Mouse (Mus musculus) E14TG2a.4 (cell line): ENCODE measurements around the gene Tmem119.

Experiments
- H3K27me3 ChIP-seq: 2 replicates; pipeline ENCODE4 v1.6.1; 2014; ENCODE audit warnings: low read length, control low read depth; ENCODE audit not compliant: insufficient read depth
- H3K36me3 ChIP-seq: 2 replicates; pipeline ENCODE4 v1.6.1; 2014; ENCODE audit warnings: low read length, control low read depth; ENCODE audit not compliant: insufficient read depth
- H3K4me1 ChIP-seq: replicated peaks from 2 replicates; pipeline ENCODE4 v1.6.1; 2014; ENCODE audit warnings: low read depth, low read length, control low read depth
- H3K4me3 ChIP-seq: replicated peaks from 2 replicates; pipeline ENCODE4 v1.5.1; 2014; ENCODE audit warnings: mild to moderate bottlenecking, low read length
- H3K9me3 ChIP-seq: 2 replicates; pipeline ENCODE4 v1.6.1; 2014; ENCODE audit warnings: low read length, control low read depth
- CTCF ChIP-seq: conservative IDR thresholded peaks from 2 replicates; pipeline ENCODE4 v1.5.1; 2014; ENCODE audit warnings: low read length
- NANOG ChIP-seq: IDR thresholded peaks from 2 replicates; pipeline ENCODE4 v1.6.1; 2014; ENCODE audit warnings: borderline replicate concordance, low read length, mixed read lengths
- POU5F1 ChIP-seq: IDR thresholded peaks from 2 replicates; pipeline ENCODE4 v1.6.1; 2014; ENCODE audit warnings: low read length, borderline replicate concordance

The Tmem119 gene

DNA sequence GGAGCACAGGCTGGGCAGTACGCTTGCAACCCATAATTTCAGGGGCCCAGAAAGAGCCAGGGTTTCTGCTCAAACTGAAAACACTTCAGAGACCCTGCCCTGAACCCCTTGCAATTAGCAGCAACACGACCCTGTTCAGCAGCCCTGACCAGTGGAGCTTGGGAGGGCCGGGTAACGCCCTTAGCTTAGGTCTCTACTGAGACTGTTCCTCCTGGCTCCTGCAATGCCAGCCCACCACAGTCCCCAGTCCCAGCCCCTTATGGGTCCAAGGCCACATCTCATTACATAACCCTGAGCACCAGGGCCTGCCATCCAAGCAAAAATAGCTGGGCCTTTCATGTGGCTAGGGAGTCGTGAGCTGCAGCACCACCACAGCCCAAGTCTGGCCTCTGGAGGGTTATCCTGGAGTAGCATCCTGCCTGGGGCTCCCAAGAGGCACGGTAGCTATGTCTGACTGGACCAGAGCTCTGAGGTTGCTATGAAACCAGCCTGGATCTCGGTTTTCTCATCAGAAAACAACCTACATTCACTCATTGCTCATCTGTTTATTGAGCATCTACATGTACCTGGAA, 4.2 kb upstream of the Tmem119 start:
- no peak for TF ChIP-seq POU5F1
- TF ChIP-seq CTCF, result no peak
- TF ChIP-seq NANOG, result no peak
- H3K4me3 ChIP-seq, result no peak overlapping the region
- no peaks in the 10 kb centered on the region for H3K9me3 ChIP-seq
- H3K27me3 ChIP-seq, result peaks cover 5% of the 10 kb centered on the region
- H3K4me1 ChIP-seq, result peaks cover 23% of the 10 kb centered on the region
- H3K36me3 ChIP-seq, result no peaks in the 10 kb centered on the region

- Histone ChIP-seq H3K27me3 (peaks cover 36% of the 10 kb centered on the region), H3K9me3 (no peaks in the 10 kb centered on the region), H3K4me1 (peaks cover 53% of the 10 kb centered on the region), H3K36me3 (no peaks in the 10 kb centered on the region), H3K4me3 (no peak overlapping the region)
- TF ChIP-seq NANOG, result no peak
- TF ChIP-seq POU5F1, result no peak
- TF ChIP-seq CTCF, result no peak
Observed at GRCm38 (mm10) chr5:113799691-113800090, 625 bp downstream of the Tmem119 start.

DNA sequence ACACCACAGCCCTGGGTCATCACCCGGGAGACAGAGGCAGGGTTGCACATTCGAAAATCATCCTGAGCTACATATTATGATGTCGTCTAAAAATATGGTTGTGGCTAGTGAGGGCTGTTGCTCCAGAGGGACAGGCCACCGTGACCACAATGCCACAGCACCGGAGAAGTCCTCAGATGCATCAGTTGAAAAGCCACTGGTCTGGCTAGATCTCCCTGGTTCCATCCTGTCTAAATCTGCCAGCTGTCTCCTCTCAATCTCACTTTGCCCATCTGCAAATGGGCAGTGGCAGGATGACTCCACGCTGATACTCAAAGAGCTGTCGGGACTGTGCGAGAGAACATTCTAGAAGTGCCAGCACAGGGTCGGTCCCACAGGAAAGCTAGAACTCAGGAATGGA, 1.8 kb downstream of the Tmem119 start:
- peaks cover 41% of the 10 kb centered on the region for H3K27me3 ChIP-seq
- no peak overlapping the region for H3K4me3 ChIP-seq
- peaks cover 53% of the 10 kb centered on the region for H3K4me1 ChIP-seq
- no peaks in the 10 kb centered on the region for H3K36me3 ChIP-seq
- no peak for TF ChIP-seq POU5F1
- TF ChIP-seq NANOG, result no peak
- no peak for TF ChIP-seq CTCF
- H3K9me3 ChIP-seq, result no peaks in the 10 kb centered on the region

DNA sequence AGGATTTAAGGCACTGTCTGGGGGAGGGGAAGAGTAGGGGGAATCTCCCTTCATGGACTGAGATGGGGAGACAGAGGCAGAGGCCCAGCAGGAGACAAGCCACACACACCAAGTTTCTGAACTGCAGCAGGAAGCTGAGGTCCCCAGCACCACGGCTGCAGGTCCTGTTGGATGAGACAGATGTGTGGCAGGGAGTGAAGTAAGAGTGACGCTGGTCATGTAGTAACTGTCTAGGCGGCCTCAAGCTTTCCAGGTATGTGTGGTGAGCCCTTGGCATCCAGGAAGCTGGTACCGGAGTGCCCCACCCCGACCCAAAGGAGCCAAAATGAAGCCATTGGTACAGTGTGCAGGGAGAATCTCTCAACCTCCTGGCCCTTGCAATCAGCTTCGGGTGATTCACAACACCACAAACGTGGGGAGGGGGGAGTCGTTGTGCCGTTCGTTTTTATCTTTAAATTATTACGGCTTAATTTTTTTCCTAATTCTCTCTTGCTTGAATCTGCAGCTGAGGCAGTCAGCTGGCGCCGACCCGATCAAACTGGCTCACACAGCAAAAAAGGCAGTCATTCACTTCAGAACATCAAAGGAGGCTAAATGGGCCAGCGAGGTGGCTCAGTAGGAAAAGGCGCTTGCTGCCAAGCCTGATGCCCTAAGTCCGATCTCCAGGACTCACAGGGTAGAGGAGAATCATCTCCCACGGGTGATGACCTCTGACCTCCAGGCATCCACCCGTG, 3.0 kb downstream of the Tmem119 start:
- peaks cover 41% of the 10 kb centered on the region for H3K27me3 ChIP-seq
- no peak for TF ChIP-seq POU5F1
- TF ChIP-seq NANOG, result no peak
- no peak for TF ChIP-seq CTCF
- no peaks in the 10 kb centered on the region for H3K36me3 ChIP-seq
- peak overlapping the region; percentile 50 for H3K4me3 ChIP-seq
- no peaks in the 10 kb centered on the region for H3K9me3 ChIP-seq
- peaks cover 57% of the 10 kb centered on the region for H3K4me1 ChIP-seq

DNA sequence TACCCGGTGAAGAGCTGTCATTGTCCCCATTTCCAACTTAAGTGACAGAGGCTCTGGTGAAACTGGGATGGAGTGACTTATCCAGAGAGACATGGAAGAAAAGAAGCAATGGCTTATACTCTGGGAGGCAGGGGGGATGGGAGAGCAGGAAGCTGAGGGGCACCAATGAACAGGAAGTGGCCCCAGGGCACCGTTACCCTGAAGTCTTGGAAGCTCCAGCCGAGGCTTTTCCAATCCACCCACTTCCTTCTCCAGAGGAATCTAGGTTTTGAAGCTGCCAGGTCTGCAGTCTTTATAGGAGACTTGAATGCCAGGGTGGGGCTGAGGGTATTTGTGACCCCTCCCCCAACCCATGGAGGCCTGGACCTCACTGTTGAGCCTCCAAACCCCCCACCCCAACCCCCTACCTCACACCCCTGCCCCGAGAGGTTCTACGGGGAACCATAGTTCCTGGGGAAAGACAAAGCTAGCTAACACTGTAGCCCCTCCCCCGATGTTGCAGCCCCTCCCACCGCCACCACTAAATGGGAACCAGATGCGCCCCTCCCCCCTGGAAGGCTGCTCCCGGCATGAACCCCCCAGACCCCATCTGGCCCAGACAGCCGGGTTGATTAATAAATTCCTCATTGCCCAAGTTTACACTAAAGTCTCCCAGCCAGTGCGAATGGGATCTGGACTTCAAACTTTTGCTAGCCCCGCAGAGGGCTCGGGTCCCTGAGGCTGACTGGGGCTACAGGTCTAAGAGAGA, 3.7 kb downstream of the Tmem119 start:
- Histone ChIP-seq H3K36me3 (no peaks in the 10 kb centered on the region), H3K4me1 (peaks cover 65% of the 10 kb centered on the region), H3K27me3 (peaks cover 41% of the 10 kb centered on the region), H3K9me3 (no peaks in the 10 kb centered on the region), H3K4me3 (peak overlapping the region; percentile 50)
- TF ChIP-seq POU5F1, result no peak
- TF ChIP-seq NANOG, result no peak

DNA sequence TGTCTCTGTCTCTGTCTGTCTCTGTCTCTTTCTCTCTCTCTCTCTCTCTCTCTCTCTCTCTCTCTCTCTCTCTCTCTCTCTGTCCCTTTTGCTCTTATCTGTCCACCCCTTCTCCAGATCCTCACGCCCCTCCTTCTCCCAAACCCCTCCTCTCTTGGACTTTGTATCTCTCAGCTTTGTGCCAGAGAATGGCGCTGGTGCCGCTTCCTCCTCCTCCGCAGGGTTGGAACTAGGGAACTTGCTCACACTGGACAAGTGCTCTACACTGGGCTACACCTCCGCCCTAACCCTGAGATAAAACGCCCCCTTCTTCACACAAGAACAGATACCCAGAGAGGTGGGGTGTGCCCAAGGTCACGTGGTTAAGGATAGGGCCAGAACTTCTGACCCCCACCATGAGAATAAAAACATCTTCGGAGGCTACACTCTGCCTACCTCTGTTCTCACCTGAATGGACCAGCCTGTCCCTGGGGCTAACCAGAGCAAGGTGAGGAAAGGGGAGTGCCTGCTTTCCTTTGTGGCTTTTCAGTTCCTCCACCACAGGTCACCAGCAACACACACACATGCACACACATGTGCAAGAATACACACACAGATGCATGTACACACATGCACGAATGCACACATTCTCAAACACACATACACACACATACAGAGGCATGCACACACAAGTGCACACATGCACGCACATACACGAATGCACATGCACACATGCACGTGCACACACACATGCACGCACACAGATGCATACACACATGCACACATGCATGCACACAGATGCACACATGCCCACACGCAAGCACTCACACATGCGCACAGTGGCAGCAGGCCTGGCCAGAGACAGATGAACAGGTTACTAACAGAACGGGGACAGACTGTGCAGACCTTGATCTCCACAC, 8.9 kb downstream of the Tmem119 start:
- H3K36me3 ChIP-seq, result no peaks in the 10 kb centered on the region
- TF ChIP-seq NANOG (no peak), CTCF (no peak), POU5F1 (no peak)
- peaks cover 24% of the 10 kb centered on the region for H3K27me3 ChIP-seq

DNA sequence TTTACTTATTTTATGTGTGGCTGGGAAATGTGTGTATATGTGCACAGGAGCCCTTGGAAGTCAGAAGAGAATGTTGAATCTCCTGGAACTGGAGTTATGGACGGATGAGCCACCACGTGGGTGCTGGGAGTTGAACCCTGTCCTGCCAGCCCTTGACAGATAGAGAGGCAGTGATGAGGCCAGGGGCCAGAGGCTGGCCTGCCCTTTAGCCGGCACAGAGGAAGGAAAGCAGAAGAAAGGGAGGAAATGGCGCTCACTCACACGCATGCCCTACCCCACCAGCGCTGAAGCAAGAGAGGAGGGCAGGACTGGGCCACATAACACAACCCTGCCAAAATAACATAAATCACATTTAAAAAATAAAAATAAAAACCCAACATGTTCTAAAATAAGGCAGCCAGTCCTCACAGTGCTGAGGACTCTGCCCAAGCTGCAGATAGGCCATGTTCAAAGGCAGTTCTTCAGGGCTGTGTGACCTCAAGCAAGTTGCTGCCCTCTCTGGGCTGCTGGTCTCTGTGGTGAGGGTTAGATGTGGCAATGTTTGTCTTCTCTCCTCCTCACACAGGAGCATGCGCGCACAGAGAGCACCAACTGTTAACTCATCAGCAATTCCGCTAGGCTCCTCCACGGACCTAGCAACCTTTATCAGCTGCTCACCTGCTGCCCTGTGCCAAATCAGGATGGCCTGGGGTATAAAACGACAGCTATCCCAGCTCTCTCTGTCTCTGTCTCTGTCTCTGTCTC, 9.7 kb downstream of the Tmem119 start:
- no peak for TF ChIP-seq CTCF
- no peak for TF ChIP-seq POU5F1
- TF ChIP-seq NANOG, result no peak
- Histone ChIP-seq H3K4me3 (no peak overlapping the region), H3K36me3 (no peaks in the 10 kb centered on the region), H3K4me1 (peaks cover 36% of the 10 kb centered on the region), H3K27me3 (peaks cover 20% of the 10 kb centered on the region), H3K9me3 (no peaks in the 10 kb centered on the region)

More for the DNA sequence above, 8.9 kb downstream of the Tmem119 start:
- Histone ChIP-seq H3K9me3 (no peaks in the 10 kb centered on the region), H3K4me1 (peaks cover 45% of the 10 kb centered on the region), H3K4me3 (no peak overlapping the region)
